Mouse (Mus musculus): ENCODE results near the gene Nek7. TPM values are rescaled to one million over a fixed set of nuclear protein-coding genes. Genes with fewer than 3 reads are reported as not detected.

Gene Nek7
- polyA plus RNA-seq, 1 experiment from 2014 or later, result 16.6 TPM

GRCm38 (mm10) chr1:138515362-138515761 is 104.6 kb downstream of the Nek7 start:
- no peak for TF ChIP-seq CTCF (IDR thresholded peaks at IDR 0.05; ENCODE audit: low read depth)
- Histone ChIP-seq H3K27me3 (replicated peaks; ENCODE audit: control insufficient read depth, insufficient read depth, low read length) (no peaks in the 10 kb centered on the region), H3K36me3 (ENCODE audit: control insufficient read depth, insufficient read depth) (no peaks in the 10 kb centered on the region), H3K27ac (ENCODE audit: low read depth, low read length) (no peak overlapping the region), H3K4me3 (ENCODE audit: low read depth, low read length) (no peak overlapping the region), H3K4me1 (replicated peaks; ENCODE audit: control insufficient read depth, insufficient read depth, low read length) (no peaks in the 10 kb centered on the region; the same call in 1 of the 2 replicates), H3K4me2 (replicated peaks; ENCODE audit: low read depth) (no peak overlapping the region), H3K9me3 (ENCODE audit: control insufficient read depth) (no peaks in the 10 kb centered on the region), H3K9ac (ENCODE audit: low read depth, low read length) (no peak overlapping the region)
- ATAC-seq, result no peak
- 80% methylated on average over 9 of the region's 9 CpGs for WGBS

GRCm38 (mm10) chr1:138513982-138514381 is 106.0 kb downstream of the Nek7 start:
- no peak for ATAC-seq
- H3K27ac ChIP-seq (ENCODE audit: low read depth, low read length), result no peak overlapping the region
- no peak overlapping the region for H3K9ac ChIP-seq (ENCODE audit: low read depth, low read length)
- no peaks in the 10 kb centered on the region for H3K27me3 ChIP-seq (replicated peaks; ENCODE audit: control insufficient read depth, insufficient read depth, low read length)
- no peak overlapping the region for H3K4me3 ChIP-seq (ENCODE audit: low read depth, low read length)
- WGBS, result 48% methylated on average over 4 of the region's 4 CpGs
- H3K4me1 ChIP-seq (replicated peaks; ENCODE audit: control insufficient read depth, insufficient read depth, low read length), result no peaks in the 10 kb centered on the region; the same call in 1 of the 2 replicates
- H3K36me3 ChIP-seq (ENCODE audit: control insufficient read depth, insufficient read depth), result no peaks in the 10 kb centered on the region
- no peak for TF ChIP-seq CTCF (IDR thresholded peaks at IDR 0.05; ENCODE audit: low read depth)
- H3K9me3 ChIP-seq (ENCODE audit: control insufficient read depth), result no peaks in the 10 kb centered on the region
- H3K4me2 ChIP-seq (replicated peaks; ENCODE audit: low read depth), result no peak overlapping the region

- H3K4me1 ChIP-seq (replicated peaks; ENCODE audit: control insufficient read depth, insufficient read depth, low read length), result no peaks in the 10 kb centered on the region; the same call in 1 of the 2 replicates
- peak; percentile 79 for ATAC-seq
- TF ChIP-seq CTCF (IDR thresholded peaks at IDR 0.05; ENCODE audit: low read depth), result no peak
- H3K36me3 ChIP-seq (ENCODE audit: control insufficient read depth, insufficient read depth), result no peaks in the 10 kb centered on the region
- H3K27ac ChIP-seq (ENCODE audit: low read depth, low read length), result no peak overlapping the region
- H3K4me2 ChIP-seq (replicated peaks; ENCODE audit: low read depth), result 0 out of 2 replicates have a peak overlapping the region, but pooled peaks have one; percentile 17
- no peak overlapping the region for H3K4me3 ChIP-seq (ENCODE audit: low read depth, low read length)
- no peaks in the 10 kb centered on the region for H3K27me3 ChIP-seq (replicated peaks; ENCODE audit: control insufficient read depth, insufficient read depth, low read length)
- no peak overlapping the region for H3K9ac ChIP-seq (ENCODE audit: low read depth, low read length)
- 21% methylated on average over 4 of the region's 4 CpGs for WGBS
- H3K9me3 ChIP-seq (ENCODE audit: control insufficient read depth), result no peaks in the 10 kb centered on the region
Observed at GRCm38 (mm10) chr1:138510566-138510965, 109.4 kb downstream of the Nek7 start.

- Histone ChIP-seq H3K4me1 (replicated peaks; ENCODE audit: control insufficient read depth, insufficient read depth, low read length) (no peaks in the 10 kb centered on the region; the same call in 1 of the 2 replicates), H3K36me3 (ENCODE audit: control insufficient read depth, insufficient read depth) (no peaks in the 10 kb centered on the region), H3K27ac (ENCODE audit: low read depth, low read length) (no peak overlapping the region), H3K4me2 (replicated peaks; ENCODE audit: low read depth) (no peak overlapping the region), H3K9me3 (ENCODE audit: control insufficient read depth) (no peaks in the 10 kb centered on the region), H3K27me3 (replicated peaks; ENCODE audit: control insufficient read depth, insufficient read depth, low read length) (no peaks in the 10 kb centered on the region), H3K9ac (ENCODE audit: low read depth, low read length) (no peak overlapping the region), H3K4me3 (ENCODE audit: low read depth, low read length) (no peak overlapping the region)
- ATAC-seq, result no peak
- TF ChIP-seq CTCF (IDR thresholded peaks at IDR 0.05; ENCODE audit: low read depth), result no peak
- 53% methylated on average over 13 of the region's 13 CpGs for WGBS
Observed at GRCm38 (mm10) chr1:138507446-138508043, 112.4 kb downstream of the Nek7 start.

GRCm38 (mm10) chr1:138507014-138507413 is 112.9 kb downstream of the Nek7 start:
- Histone ChIP-seq H3K9me3 (ENCODE audit: control insufficient read depth) (no peaks in the 10 kb centered on the region), H3K4me3 (ENCODE audit: low read depth, low read length) (no peak overlapping the region), H3K4me2 (replicated peaks; ENCODE audit: low read depth) (no peak overlapping the region), H3K4me1 (replicated peaks; ENCODE audit: control insufficient read depth, insufficient read depth, low read length) (no peaks in the 10 kb centered on the region; the same call in 1 of the 2 replicates), H3K36me3 (ENCODE audit: control insufficient read depth, insufficient read depth) (no peaks in the 10 kb centered on the region), H3K27me3 (replicated peaks; ENCODE audit: control insufficient read depth, insufficient read depth, low read length) (no peaks in the 10 kb centered on the region), H3K27ac (ENCODE audit: low read depth, low read length) (no peak overlapping the region), H3K9ac (ENCODE audit: low read depth, low read length) (no peak overlapping the region)
- no peak for TF ChIP-seq CTCF (IDR thresholded peaks at IDR 0.05; ENCODE audit: low read depth)
- ATAC-seq, result no peak
- WGBS, result 55% methylated on average over 4 of the region's 4 CpGs

- Histone ChIP-seq H3K27ac (ENCODE audit: low read depth, low read length) (no peak overlapping the region), H3K4me2 (replicated peaks; ENCODE audit: low read depth) (no peak overlapping the region), H3K9ac (ENCODE audit: low read depth, low read length) (no peak overlapping the region), H3K4me3 (ENCODE audit: low read depth, low read length) (no peak overlapping the region), H3K9me3 (ENCODE audit: control insufficient read depth) (no peaks in the 10 kb centered on the region), H3K4me1 (replicated peaks; ENCODE audit: control insufficient read depth, insufficient read depth, low read length) (no peaks in the 10 kb centered on the region), H3K27me3 (replicated peaks; ENCODE audit: control insufficient read depth, insufficient read depth, low read length) (no peaks in the 10 kb centered on the region), H3K36me3 (ENCODE audit: control insufficient read depth, insufficient read depth) (no peaks in the 10 kb centered on the region)
- TF ChIP-seq CTCF (IDR thresholded peaks at IDR 0.05; ENCODE audit: low read depth), result no peak
- ATAC-seq, result no peak
- 66% methylated on average over 5 of the region's 5 CpGs for WGBS
Observed at GRCm38 (mm10) chr1:138504228-138504627, 115.7 kb downstream of the Nek7 start.

Data from intestine, postnatal 0 days (tissue).